Mouse (Mus musculus) telencephalon, adult 2 months (tissue): Measurements from ENCODE around the gene Ceacam12.
"Not testable (repeated sequence)": the region's sequence is repeated elsewhere in the genome, so short reads cannot be mapped to it uniquely, and the experiment has no call there.

Experiments
- DNase-seq: peaks from one replicate; pipeline ENCODE4 v3.0.0-alpha.2; 2011; ENCODE audit warnings: low read depth, low spot score

Gene Ceacam12

DNA sequence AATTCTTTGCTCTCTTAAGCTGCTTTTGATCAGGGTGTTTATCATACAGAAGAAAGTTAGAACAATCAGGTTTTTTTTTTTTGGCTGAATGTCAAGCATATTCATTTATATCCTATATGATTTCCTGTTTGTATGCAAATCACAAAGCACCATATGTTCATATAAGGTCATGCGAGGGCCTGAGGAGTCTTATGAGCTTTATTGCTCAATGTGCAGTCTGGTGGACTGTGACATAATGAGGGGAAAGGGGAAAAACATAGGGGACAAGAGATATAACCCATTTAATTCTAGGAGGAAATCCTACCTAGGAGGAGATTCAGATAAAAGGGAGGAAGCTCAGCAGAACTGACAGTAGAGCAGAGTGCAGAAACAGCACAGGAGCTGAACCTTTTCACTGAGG is at the start of gene Ceacam12:
Gene Ceacam12 (plus strand): TSS at position 301 of the 400 bp plus-strand sequence.
- DNase-seq: no peak

DNA sequence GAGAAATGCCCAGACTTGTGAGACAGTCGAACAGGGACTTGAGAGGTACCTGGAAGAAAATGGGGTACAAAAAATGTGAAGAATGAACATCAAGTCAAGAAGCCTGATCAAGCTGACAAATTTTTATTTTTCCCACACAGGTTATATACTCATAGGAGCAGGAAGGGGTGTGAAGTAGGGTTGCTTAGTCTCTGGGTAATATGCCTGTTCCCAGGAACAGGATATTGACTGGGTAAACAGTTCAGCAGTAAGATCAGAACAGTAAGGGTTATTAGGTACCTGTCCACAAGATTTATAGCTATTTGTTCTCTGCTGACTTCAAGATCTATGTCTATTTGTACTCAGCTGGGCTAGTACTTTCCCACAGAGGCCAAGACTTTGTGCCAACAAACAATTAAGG is 8.1 kb downstream of the Ceacam12 start:
- DNase-seq: not testable (repeated sequence)

DNA sequence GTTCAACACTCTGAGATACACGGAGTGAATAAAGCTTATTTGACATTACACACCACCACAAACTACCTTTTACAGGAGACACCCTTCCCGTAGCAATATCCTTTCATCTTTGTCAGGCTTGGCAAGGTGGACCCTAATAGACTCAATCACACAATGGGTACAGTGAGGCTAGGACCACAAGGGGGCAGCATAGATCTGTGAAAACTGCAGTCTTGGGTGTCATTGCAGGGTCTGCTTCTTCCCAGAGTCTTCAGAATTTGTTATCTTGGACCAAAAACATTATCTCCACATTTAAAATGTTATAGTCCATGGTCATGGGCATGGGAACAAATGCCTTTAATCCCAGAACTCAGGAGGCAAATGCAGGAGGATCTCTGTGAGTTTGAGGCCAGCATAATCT is 35.1 kb downstream of the Ceacam12 start:
- no peak for DNase-seq
